Mouse (Mus musculus): ENCODE data around the gene Btbd2. TPM values are rescaled to one million over a fixed set of nuclear protein-coding genes. Genes with fewer than 3 reads are reported as not detected.
"Not testable (repeated sequence)": the region's sequence is repeated elsewhere in the genome, so short reads cannot be mapped to it uniquely, and the experiment has no call there.

The Btbd2 gene
- polyA plus RNA-seq, 1 experiment from 2014 or later: 93.2 TPM

GRCm38 (mm10) chr10:80606737-80607350 is 50.0 kb downstream of the Btbd2 start:
- no peak overlapping the region for H3K27ac ChIP-seq (replicated peaks)
- H3K27me3 ChIP-seq: no peaks in the 10 kb centered on the region
- no peak overlapping the region for H3K9ac ChIP-seq
- ATAC-seq (ENCODE audit: low FRiP score, low read depth): no peak
- no peak overlapping the region for H3K4me3 ChIP-seq
- WGBS: 96% methylated on average over 34 of the region's 34 CpGs
- H3K36me3 ChIP-seq: peaks cover 29% of the 10 kb centered on the region
- peaks cover 21% of the 10 kb centered on the region for H3K4me1 ChIP-seq (replicated peaks)
- no peaks in the 10 kb centered on the region for H3K9me3 ChIP-seq
- no peak overlapping the region for H3K4me2 ChIP-seq

DNA sequence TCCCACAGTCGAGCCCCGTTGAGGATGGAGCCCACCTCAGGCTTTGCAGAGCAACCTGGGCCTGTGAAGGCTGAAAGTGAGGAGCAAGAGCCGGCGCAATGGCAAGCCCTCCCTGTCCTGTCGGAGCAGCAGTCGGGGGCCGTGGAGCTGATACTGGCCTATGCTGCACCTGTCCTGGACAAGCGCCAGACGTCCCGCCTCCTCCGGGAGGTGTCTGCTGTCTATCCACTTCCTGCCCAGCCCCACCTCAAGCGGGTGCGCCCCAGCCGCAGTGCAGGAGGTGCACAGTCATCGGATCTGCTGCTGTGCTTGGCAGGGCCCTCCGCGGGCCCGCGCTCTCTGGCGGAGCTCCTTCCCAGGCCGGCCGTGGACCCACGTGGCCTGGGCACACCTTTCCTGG is 50.6 kb downstream of the Btbd2 start:
- Histone ChIP-seq H3K36me3 (peaks cover 29% of the 10 kb centered on the region), H3K27me3 (no peaks in the 10 kb centered on the region), H3K4me1 (replicated peaks) (peaks cover 21% of the 10 kb centered on the region), H3K4me3 (no peak overlapping the region), H3K27ac (replicated peaks) (no peak overlapping the region), H3K9me3 (no peaks in the 10 kb centered on the region), H3K9ac (no peak overlapping the region), H3K4me2 (no peak overlapping the region)
- no peak for ATAC-seq (ENCODE audit: low FRiP score, low read depth)
- WGBS: 93% methylated on average over 23 of the region's 23 CpGs

DNA sequence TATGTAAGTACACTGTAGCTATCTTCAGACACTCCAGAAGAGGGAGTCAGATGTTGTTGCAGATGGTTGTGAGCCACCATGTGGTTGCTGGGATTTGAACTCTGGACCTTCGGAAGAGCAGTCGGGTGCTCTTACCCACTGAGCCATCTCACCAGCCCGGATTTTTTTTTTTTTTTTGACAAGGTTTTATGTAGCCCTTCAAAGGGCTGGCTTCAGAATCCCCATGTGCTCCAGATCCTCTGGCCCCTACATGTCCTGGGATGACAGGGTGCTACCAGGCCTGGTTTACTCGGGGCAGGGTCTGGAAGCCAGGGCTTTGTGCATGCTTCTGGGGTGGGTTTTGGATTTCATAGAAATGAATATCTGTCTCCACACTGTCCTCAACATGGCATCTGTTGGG is 51.1 kb downstream of the Btbd2 start, which contains the start of gene Gm49322:
Gm49322 (plus strand) TSS at position 301 of the 400 bp plus-strand sequence.
- H3K4me3 ChIP-seq; ATAC-seq (ENCODE audit: low FRiP score, low read depth); H3K9me3 ChIP-seq; H3K4me2 ChIP-seq; H3K27me3 ChIP-seq; H3K27ac ChIP-seq (replicated peaks); H3K9ac ChIP-seq: not testable (repeated sequence)
- Histone ChIP-seq H3K4me1 (replicated peaks) (peaks cover 21% of the 10 kb centered on the region), H3K36me3 (peaks cover 29% of the 10 kb centered on the region)
- WGBS: 95% methylated on average over 4 of the region's 4 CpGs

GRCm38 (mm10) chr10:80604988-80605387 is 51.9 kb downstream of the Btbd2 start:
- no peak overlapping the region for H3K4me3 ChIP-seq
- no peaks in the 10 kb centered on the region for H3K27me3 ChIP-seq
- H3K4me1 ChIP-seq (replicated peaks): peaks cover 21% of the 10 kb centered on the region
- ATAC-seq (ENCODE audit: low FRiP score, low read depth): no peak
- no peaks in the 10 kb centered on the region for H3K9me3 ChIP-seq
- H3K36me3 ChIP-seq: peaks cover 29% of the 10 kb centered on the region
- no peak overlapping the region for H3K4me2 ChIP-seq
- 87% methylated on average over 2 of the region's 2 CpGs for WGBS
- H3K9ac ChIP-seq: no peak overlapping the region
- H3K27ac ChIP-seq (replicated peaks): no peak overlapping the region

GRCm38 (mm10) chr10:80604001-80604509 is 52.8 kb downstream of the Btbd2 start:
- Histone ChIP-seq H3K4me1 (replicated peaks) (peaks cover 21% of the 10 kb centered on the region), H3K4me3 (peak overlapping the region; percentile 77), H3K36me3 (peaks cover 28% of the 10 kb centered on the region), H3K4me2 (peak overlapping the region; percentile 94), H3K27me3 (no peaks in the 10 kb centered on the region; the same call in 1 of the 2 replicates), H3K9me3 (no peaks in the 10 kb centered on the region), H3K9ac (peak overlapping the region; percentile 72), H3K27ac (replicated peaks) (no peak overlapping the region; the same call in 1 of the 2 replicates)
- ATAC-seq (ENCODE audit: low FRiP score, low read depth): no peak
- WGBS: 82% methylated on average over 7 of the region's 7 CpGs

DNA sequence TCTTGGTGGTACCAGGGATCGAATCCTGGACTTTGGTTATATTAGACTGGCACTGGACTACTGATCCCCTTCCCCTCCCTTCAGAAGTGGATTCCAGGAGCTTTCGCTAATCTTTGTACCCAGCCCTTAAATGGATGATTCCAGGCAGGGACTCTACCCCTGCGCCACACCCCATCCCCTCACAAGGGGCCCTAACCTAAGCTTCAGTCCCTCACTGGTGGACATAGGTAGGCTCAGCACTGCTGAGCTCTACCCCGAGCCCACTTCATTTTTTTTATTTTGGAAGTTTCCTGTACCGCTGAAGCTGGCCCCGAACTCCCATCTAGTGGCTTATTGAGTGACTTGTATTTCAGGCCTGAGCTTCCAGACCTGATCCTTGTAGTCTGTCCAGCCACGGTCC is 53.5 kb downstream of the Btbd2 start:
- Histone ChIP-seq H3K27me3 (peaks cover 3% of the 10 kb centered on the region; the same call in 1 of the 2 replicates), H3K36me3 (peaks cover 21% of the 10 kb centered on the region), H3K4me3 (peak overlapping the region; percentile 77), H3K9me3 (no peaks in the 10 kb centered on the region), H3K4me1 (replicated peaks) (peaks cover 21% of the 10 kb centered on the region), H3K27ac (replicated peaks) (peak overlapping the region; percentile 96), H3K9ac (peak overlapping the region; percentile 72), H3K4me2 (peak overlapping the region; percentile 94)
- 36% methylated on average over 7 of the region's 7 CpGs for WGBS
- no peak for ATAC-seq (ENCODE audit: low FRiP score, low read depth)

- Histone ChIP-seq H3K4me2 (peak within 1 kb of the TSS; percentile 94), H3K9ac (peak within 1 kb of the TSS; percentile 72), H3K27ac (replicated peaks) (peak within 1 kb of the TSS; percentile 96), H3K36me3 (peaks cover 16% of the 10 kb centered on the region), H3K4me1 (replicated peaks) (peaks cover 21% of the 10 kb centered on the region), H3K27me3 (peaks cover 3% of the 10 kb centered on the region; the same call in 1 of the 2 replicates), H3K4me3 (peak within 1 kb of the TSS; percentile 77), H3K9me3 (no peaks in the 10 kb centered on the region)
- ATAC-seq (ENCODE audit: low FRiP score, low read depth): peak; percentile 98
- WGBS: under 1% methylated on average over 54 of the region's 54 CpGs
Observed at GRCm38 (mm10) chr10:80602698-80603325, 54.1 kb downstream of the Btbd2 start, which contains the start of the genes Scamp4 and Adat3. Gene Scamp4, plus strand, starts transcription at chr10:80602872. Gene Adat3, plus strand, starts transcription at chr10:80602880.

- H3K9ac ChIP-seq: no peak overlapping the region
- H3K4me2 ChIP-seq: no peak overlapping the region
- H3K4me1 ChIP-seq (replicated peaks): no peaks in the 10 kb centered on the region
- ATAC-seq (ENCODE audit: low FRiP score, low read depth): no peak
- H3K9me3 ChIP-seq: no peaks in the 10 kb centered on the region
- H3K27me3 ChIP-seq: peaks cover 3% of the 10 kb centered on the region; the same call in 1 of the 2 replicates
- H3K36me3 ChIP-seq: no peaks in the 10 kb centered on the region
- H3K4me3 ChIP-seq: no peak overlapping the region
- 41% methylated on average over 4 of the region's 4 CpGs for WGBS
- H3K27ac ChIP-seq (replicated peaks): no peak overlapping the region
Observed at GRCm38 (mm10) chr10:80596318-80596717, 60.6 kb downstream of the Btbd2 start.

Small RNA genes within 50 kb of the gene (microRNA-seq; reads per million reads assigned to microRNA genes)
- not detected for gene Mir6912

Other genes starting within 250 kb of the Btbd2 start
- gene Tcf3, start 223.4 kb downstream of the Btbd2 start, polyA plus RNA-seq (2015; fragmentation: Nextera tagmentation; extraction: Ambion mirVana): 52.5 and 54.7 TPM in 2 replicates
- gene Onecut3, start 162.2 kb downstream of the Btbd2 start, polyA plus RNA-seq (2015; fragmentation: Nextera tagmentation; extraction: Ambion mirVana): 1.6 and 1.7 TPM in 2 replicates
- 1.2 and 1.5 TPM in 2 replicates for gene Atp8b3, start 117.9 kb downstream of the Btbd2 start, polyA plus RNA-seq (2015; fragmentation: Nextera tagmentation; extraction: Ambion mirVana)
- 30.0 and 33.7 TPM in 2 replicates for gene Rexo1, start 95.5 kb downstream of the Btbd2 start, polyA plus RNA-seq (2015; fragmentation: Nextera tagmentation; extraction: Ambion mirVana)
- 6.3 and 6.7 TPM in 2 replicates for gene Klf16, start 79.8 kb downstream of the Btbd2 start, polyA plus RNA-seq (2015; fragmentation: Nextera tagmentation; extraction: Ambion mirVana)
- 134 and 159 TPM in 2 replicates for gene Abhd17a, start 66.7 kb downstream of the Btbd2 start, polyA plus RNA-seq (2015; fragmentation: Nextera tagmentation; extraction: Ambion mirVana)
- gene Scamp4, start 54.2 kb downstream of the Btbd2 start, polyA plus RNA-seq (2015; fragmentation: Nextera tagmentation; extraction: Ambion mirVana): 64.2 and 71.6 TPM in 2 replicates
- 4.8 and 5.4 TPM in 2 replicates for gene Adat3, start 54.2 kb downstream of the Btbd2 start, polyA plus RNA-seq (2015; fragmentation: Nextera tagmentation; extraction: Ambion mirVana)
- gene Gm49322, start 51.0 kb downstream of the Btbd2 start, polyA plus RNA-seq (2015; fragmentation: Nextera tagmentation; extraction: Ambion mirVana): 3.4 and 4.1 TPM in 2 replicates
- 109 and 127 TPM in 2 replicates for gene Csnk1g2, start 34.2 kb downstream of the Btbd2 start, polyA plus RNA-seq (2015; fragmentation: Nextera tagmentation; extraction: Ambion mirVana)
- gene Mknk2, start 21.0 kb upstream of the Btbd2 start, polyA plus RNA-seq (2015; fragmentation: Nextera tagmentation; extraction: Ambion mirVana): 56.7 and 61.0 TPM in 2 replicates
- 57.5 and 60.2 TPM in 2 replicates for gene Mob3a, start 44.9 kb upstream of the Btbd2 start, polyA plus RNA-seq (2015; fragmentation: Nextera tagmentation; extraction: Ambion mirVana)
- gene Izumo4, start 45.1 kb upstream of the Btbd2 start, polyA plus RNA-seq (2015; fragmentation: Nextera tagmentation; extraction: Ambion mirVana): 39.2 and 46.1 TPM in 2 replicates
- 109 and 120 TPM in 2 replicates for gene Ap3d1, start 85.2 kb upstream of the Btbd2 start, polyA plus RNA-seq (2015; fragmentation: Nextera tagmentation; extraction: Ambion mirVana)
- 18.3 and 21.6 TPM in 2 replicates for gene Dot1l, start 98.1 kb upstream of the Btbd2 start, polyA plus RNA-seq (2015; fragmentation: Nextera tagmentation; extraction: Ambion mirVana)
- 52.3 and 67.4 TPM in 2 replicates for gene Sf3a2, start 141.1 kb upstream of the Btbd2 start, polyA plus RNA-seq (2015; fragmentation: Nextera tagmentation; extraction: Ambion mirVana)
- gene Plekhj1, start 141.6 kb upstream of the Btbd2 start, polyA plus RNA-seq (2015; fragmentation: Nextera tagmentation; extraction: Ambion mirVana): 130 and 133 TPM in 2 replicates
- 0.14 and 0.21 TPM in 2 replicates for gene Amh, start 148.2 kb upstream of the Btbd2 start, polyA plus RNA-seq (2015; fragmentation: Nextera tagmentation; extraction: Ambion mirVana)
- gene Jsrp1, start 156.4 kb upstream of the Btbd2 start, polyA plus RNA-seq (2015; fragmentation: Nextera tagmentation; extraction: Ambion mirVana): 0.62 and 0.95 TPM in 2 replicates
- 1,303 and 1,311 TPM in 2 replicates for gene Oaz1, start 169.6 kb upstream of the Btbd2 start, polyA plus RNA-seq (2015; fragmentation: Nextera tagmentation; extraction: Ambion mirVana)
- gene Lingo3, start 187.0 kb upstream of the Btbd2 start, polyA plus RNA-seq (2015; fragmentation: Nextera tagmentation; extraction: Ambion mirVana): 15.8 and 18.5 TPM in 2 replicates
- gene Lsm7, start 198.1 kb upstream of the Btbd2 start, polyA plus RNA-seq (2015; fragmentation: Nextera tagmentation; extraction: Ambion mirVana): 210 and 228 TPM in 2 replicates
- 76.8 and 87.4 TPM in 2 replicates for gene Sppl2b, start 198.2 kb upstream of the Btbd2 start, polyA plus RNA-seq (2015; fragmentation: Nextera tagmentation; extraction: Ambion mirVana)
- gene Tmprss9, start 214.8 kb upstream of the Btbd2 start, polyA plus RNA-seq (2015; fragmentation: Nextera tagmentation; extraction: Ambion mirVana): 0.22 and 0.33 TPM in 2 replicates
- gene Timm13, start 243.9 kb upstream of the Btbd2 start, polyA plus RNA-seq (2015; fragmentation: Nextera tagmentation; extraction: Ambion mirVana): 329 and 342 TPM in 2 replicates

All from hindbrain, embryonic 15.5 days (tissue).